Mouse (Mus musculus): ENCODE results near the gene Gm9958. TPM values are rescaled to one million over a fixed set of nuclear protein-coding genes. Genes with fewer than 3 reads are reported as not detected.

Gm9958 gene
- total RNA-seq, 2 experiments from 2014 or later: 1.1 to 1.5 TPM

DNA sequence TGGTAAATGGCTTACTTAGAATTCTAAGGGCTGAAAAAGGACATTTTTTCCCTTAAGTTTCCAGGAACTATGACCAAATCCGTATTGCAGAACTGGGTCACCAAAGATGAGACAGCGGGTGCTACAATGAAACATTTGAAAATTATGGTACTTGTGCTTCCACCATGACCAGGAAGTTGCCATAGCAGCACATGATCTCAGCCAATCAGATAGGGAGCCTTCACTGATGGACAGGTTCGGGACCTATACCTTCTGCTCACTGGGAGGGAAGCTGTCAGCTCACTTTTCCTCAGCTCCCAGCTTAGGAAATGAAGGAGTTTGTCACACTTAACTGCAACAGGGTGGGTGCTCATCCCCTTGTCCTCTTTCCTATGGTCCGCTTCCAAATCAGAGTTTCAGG, 29.8 kb downstream of the Gm9958 start:
- DNase-seq (ENCODE audit: low spot score in 2 of 2): no peak

DNA sequence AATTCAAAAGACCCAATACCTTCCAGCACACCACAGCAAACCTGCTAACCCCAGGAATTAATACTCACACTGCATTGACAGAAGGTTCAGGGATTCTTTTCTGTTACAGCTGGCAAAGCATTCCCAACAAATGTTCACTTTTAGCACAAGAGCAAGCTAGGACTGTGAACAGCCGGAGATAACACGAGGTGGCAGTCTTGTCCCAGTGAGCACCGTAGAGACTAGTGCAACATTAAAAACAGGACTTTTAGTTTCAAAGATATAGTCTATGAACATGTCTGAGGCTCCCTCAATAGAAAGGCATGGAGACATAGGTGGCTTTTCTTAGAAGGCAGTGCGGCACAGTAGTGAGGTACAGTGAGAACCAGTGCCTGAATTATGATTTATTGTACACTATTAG, 38.2 kb downstream of the Gm9958 start:
- DNase-seq (ENCODE audit: low spot score in 2 of 2): peak; percentile 55 to 82

DNA sequence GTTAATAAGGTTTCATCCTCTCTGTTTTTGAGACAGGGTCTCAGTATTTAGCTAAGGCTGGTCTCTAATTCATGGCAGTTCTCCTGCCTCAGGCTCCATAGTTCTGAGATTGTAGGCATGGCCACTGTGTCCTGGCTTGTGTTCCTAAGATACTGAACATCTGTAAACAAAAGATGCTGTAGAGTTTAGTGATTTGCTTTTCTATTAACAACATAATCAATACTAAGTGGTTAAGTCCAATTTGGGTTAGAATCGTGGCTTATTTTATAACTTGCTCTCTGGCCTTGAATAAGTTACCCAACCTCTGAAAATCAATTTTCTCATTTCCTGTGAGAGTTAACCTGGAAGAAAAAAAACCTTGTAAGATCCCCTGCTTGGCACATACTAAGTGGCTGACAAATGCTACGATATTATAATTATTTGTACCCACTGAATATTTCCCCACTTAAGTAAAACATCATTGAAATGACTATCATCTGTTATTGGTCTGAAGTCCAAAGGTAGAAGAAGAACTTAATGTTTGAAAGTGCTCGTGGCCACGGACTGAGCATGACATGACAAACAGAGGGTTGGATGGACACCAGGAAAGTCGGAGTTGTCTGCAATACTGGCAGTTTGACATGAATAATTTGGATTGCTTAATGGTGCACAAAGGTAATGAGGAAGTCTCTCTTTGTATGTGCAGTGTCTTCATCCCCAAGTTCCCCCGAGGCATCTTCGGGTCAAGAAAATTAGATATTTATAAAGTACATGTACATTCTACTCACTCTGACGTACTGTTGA, 47.3 kb downstream of the Gm9958 start:
- DNase-seq (ENCODE audit: low spot score in 2 of 2): no peak

DNA sequence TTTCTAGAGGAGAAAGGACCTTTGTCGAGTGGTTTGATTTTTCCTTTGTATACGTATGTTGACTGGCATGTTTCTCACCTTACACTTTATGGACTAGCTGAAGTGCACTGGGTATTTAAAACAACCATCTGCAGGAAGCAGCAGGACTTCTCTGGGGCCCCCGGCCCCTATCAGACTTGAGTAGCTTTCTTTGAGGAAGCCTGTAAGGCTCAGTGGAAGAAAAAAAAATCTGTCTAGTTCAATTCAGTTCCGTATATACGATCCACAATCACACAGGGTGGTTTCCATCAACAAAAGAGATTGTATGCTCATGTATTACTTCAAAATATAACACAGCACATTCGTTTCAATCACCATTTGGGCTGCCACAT, 47.9 kb downstream of the Gm9958 start:
- peak in 1 of 2 experiments; percentile 15 for DNase-seq (ENCODE audit: low spot score in 2 of 2)

Other genes with a start within 250 kb of the Gm9958 start
- 10 to 100 TPM; 26.3 to 27.2 TPM for gene Cox18, start 143.2 kb upstream of the Gm9958 start, total RNA-seq (2021)
- gene Ankrd17, start 627 bp upstream of the Gm9958 start, total RNA-seq (2021): 100 to 1,000 TPM; 106 to 110 TPM
- not detected for gene Alb, start 93.7 kb downstream of the Gm9958 start, total RNA-seq (2021)
- gene Afp, start 123.5 kb downstream of the Gm9958 start, total RNA-seq (2021): not detected
- not detected for gene Afm, start 151.7 kb downstream of the Gm9958 start, total RNA-seq (2021)
- under 1 TPM in 1 of 2 experiments, not detected in 1; 0.19 TPM for gene 5830473C10Rik, start 193.9 kb downstream of the Gm9958 start, total RNA-seq (2021)